Mouse (Mus musculus) Patski (cell line): ENCODE data around the gene Ak9. TPM values are rescaled to one million over a fixed set of nuclear protein-coding genes. Genes with fewer than 3 reads are reported as not detected.

Experiments used
- ATAC-seq: fragments of 100-300 bp; one replicate; pipeline ENCODE4 v1.8.0; 2021
- CTCF ChIA-PET: fragments of 350-600 bp; sonication (Branson Sonifier 250); formaldehyde crosslinking; loops from one replicate; lab custom pipeline; 2022; ENCODE audit warnings: inconsistent platforms; lab: Charles Lee
- POLR2A ChIA-PET: fragments of 350-600 bp; sonication (Branson Sonifier 250); formaldehyde crosslinking; loops from one replicate; lab custom pipeline; 2022; ENCODE audit warnings: antibody characterized with exemption, inconsistent platforms; lab: Charles Lee
- DNase-seq: peaks from one replicate; pipeline ENCODE4 v3.0.0-alpha.2; 2011; ENCODE audit warnings: low read depth, low spot score
- H3K27me3 ChIP-seq: fragments of 371-371 bp; one replicate; pipeline ENCODE4 v1.5.1; 2021
- CTCF ChIP-seq: fragments of 100-300 bp; IDR thresholded peaks from one replicate; pipeline ENCODE4 v1.5.1; 2021
- in situ Hi-C: fragments of 300-500 bp; cut with MboI; formaldehyde crosslinking; loops from 3 replicates; pipeline ENCODE4 v1.11.1; 2018; ENCODE audit warnings: low pct_unique_long_range_greater_than_20kb, mixed read lengths
- polyA plus RNA-seq: library from polyadenylated mRNA; unstranded; gene quantifications from one replicate; pipeline ENCODE4 v1.2.3, GENCODE M21; 2021

Ak9 gene
- polyA plus RNA-seq, 1 experiment from 2014 or later = 0.09 TPM

DNA sequence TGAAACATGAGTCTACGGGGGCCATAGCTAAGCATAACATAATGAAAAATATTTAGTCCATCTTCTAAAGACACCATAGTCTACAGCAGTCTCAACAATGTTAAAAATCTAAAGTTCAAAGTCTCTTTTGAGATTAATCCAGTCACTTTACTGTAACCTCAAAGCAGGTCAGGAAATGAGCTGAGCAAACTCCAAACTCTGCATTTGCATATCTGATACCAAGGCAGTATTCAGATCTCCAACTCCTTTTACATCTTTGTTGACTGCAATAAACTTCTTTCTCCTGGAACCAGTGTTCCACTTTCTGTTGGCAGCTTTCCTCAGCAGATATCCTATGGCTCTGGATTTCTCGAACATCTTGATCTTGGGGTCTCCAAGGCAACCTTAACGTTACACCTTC is 166.9 kb downstream of the Ak9 start:
- no peaks in the 10 kb centered on the region for H3K27me3 ChIP-seq
- ATAC-seq (no peak), DNase-seq (no peak)
- ChIA-PET POLR2A (no interaction called here), CTCF (interaction anchor here (0.9 to 1.5 kb wide), 2 partner anchors 9 to 17 kb away, joined by 3 to 4 read pairs; no protein-coding TSS in a partner anchor)
- TF ChIP-seq CTCF = no peak
- in situ Hi-C loops = no loop called here

- H3K27me3 ChIP-seq = no peaks in the 10 kb centered on the region
- CTCF ChIA-PET = interaction anchor here (1.3 to 1.4 kb wide), 2 partner anchors 20 to 217 kb away, joined by 3 read pairs; no protein-coding TSS in a partner anchor
- DNase-seq (no peak), ATAC-seq (no peak)
- in situ Hi-C loops = no loop called here
- POLR2A ChIA-PET = no interaction called here
- TF ChIP-seq CTCF = no peak
Measured at GRCm38 (mm10) chr10:41472534-41472933, 168.8 kb downstream of the Ak9 start.

- no peak for TF ChIP-seq CTCF
- ChIA-PET CTCF (interaction anchor here (1.4 kb wide), 1 partner anchor 20 kb away, joined by 3 read pairs; no protein-coding TSS in a partner anchor), POLR2A (interaction anchor here (1.2 kb wide), 1 partner anchor 20 kb away, joined by 3 read pairs; no protein-coding TSS in a partner anchor)
- ATAC-seq = no peak
- DNase-seq = no peak
- in situ Hi-C loops = no loop called here
- no peaks in the 10 kb centered on the region for H3K27me3 ChIP-seq
Measured at GRCm38 (mm10) chr10:41472962-41473481, 169.2 kb downstream of the Ak9 start.

- CTCF ChIA-PET = interaction anchor here (1.2 to 1.7 kb wide), 4 partner anchors 9 to 36 kb away, joined by 3 to 5 read pairs (median 4); no protein-coding TSS in a partner anchor
- H3K27me3 ChIP-seq = no peaks in the 10 kb centered on the region
- no peak for TF ChIP-seq CTCF
- no peak for ATAC-seq
- POLR2A ChIA-PET = interaction anchor here (0.5 to 1.3 kb wide), 5 partner anchors 9 to 1199 kb away, joined by 3 to 4 read pairs (median 3); no protein-coding TSS in a partner anchor
- DNase-seq = no peak
- in situ Hi-C loops = no loop called here
Measured at GRCm38 (mm10) chr10:41473782-41474468, 170.1 kb downstream of the Ak9 start.

- H3K27me3 ChIP-seq = no peaks in the 10 kb centered on the region
- ChIA-PET CTCF (interaction anchor here (1.3 to 1.7 kb wide), 2 partner anchors 13 to 15 kb away, joined by 4 to 5 read pairs; no protein-coding TSS in a partner anchor), POLR2A (interaction anchor here (0.7 to 1.6 kb wide), 3 partner anchors 10 to 25 kb away, joined by 3 to 9 read pairs (median 4); partner anchors contain the start of gene Zbtb24)
- no peak for TF ChIP-seq CTCF
- ATAC-seq (no peak), DNase-seq (no peak)
- in situ Hi-C loops = no loop called here
Measured at GRCm38 (mm10) chr10:41474981-41475391, 171.2 kb downstream of the Ak9 start.

DNA sequence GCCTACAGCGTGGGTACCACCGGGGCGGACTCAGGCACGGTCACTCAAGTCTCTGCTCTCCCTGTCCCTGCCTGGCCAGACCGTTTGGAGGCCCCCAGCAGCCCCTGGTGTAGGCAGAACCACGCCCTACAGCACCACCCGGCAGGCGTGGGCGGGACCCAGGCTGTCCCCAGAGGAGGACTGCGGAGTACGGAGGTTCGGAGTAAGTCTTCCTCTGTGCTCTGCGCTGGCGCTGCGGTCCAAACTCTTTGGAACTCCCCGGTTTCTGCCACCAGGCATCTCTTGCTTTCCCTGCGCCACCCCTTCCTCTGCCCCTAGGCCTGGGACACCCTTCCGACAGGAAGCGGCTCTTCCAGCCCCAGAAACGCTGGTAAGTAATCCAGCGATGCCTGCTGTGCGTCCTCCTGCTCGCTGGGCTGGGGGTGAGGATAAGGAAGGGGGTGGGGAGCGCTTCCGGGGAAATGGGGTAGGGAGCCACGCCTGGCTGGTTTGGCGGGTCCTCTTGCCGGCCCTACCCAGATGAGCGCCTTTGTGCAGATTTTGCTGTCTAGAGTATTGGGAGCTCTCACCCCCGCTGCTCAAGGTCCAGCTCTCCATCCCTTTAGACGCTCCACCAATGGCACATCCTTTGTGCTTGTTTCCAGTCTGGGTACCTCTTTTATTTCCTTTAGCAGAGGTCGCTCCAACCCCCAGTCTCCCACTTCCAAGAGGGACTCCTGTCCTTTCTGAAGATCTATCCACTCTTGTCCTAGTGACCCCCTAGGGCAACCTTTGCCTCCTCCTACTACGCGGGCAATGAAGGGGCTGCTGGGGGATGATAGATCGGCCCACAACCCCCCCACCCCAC is 172.6 kb downstream of the Ak9 start, which contains the start of gene Mical1:
Mical1 (plus strand) TSS at position 144 of the 847 bp plus-strand sequence.
- ChIA-PET POLR2A (interaction anchor here (1.5 to 1.6 kb wide), 2 partner anchors 14 to 26 kb away, joined by 4 to 9 read pairs; partner anchors contain the start of genes Ppil6, Smpd2 and Zbtb24), CTCF (interaction anchor here (1.2 kb wide), 1 partner anchor 13 kb away, joined by 3 read pairs; the partner anchor contains the start of genes Ppil6 and Smpd2)
- H3K27me3 ChIP-seq = no peaks in the 10 kb centered on the region
- peak; percentile 24 for ATAC-seq
- DNase-seq = no peak
- in situ Hi-C loops = no loop called here
- no peak for TF ChIP-seq CTCF

- in situ Hi-C loops = no loop called here
- no peaks in the 10 kb centered on the region for H3K27me3 ChIP-seq
- ChIA-PET CTCF (interaction anchor here (1.1 to 1.2 kb wide), 2 partner anchors 13 to 173 kb away, joined by 3 read pairs; partner anchors contain the start of genes Ak9, Ppil6 and Smpd2), POLR2A (interaction anchor here (1.5 kb wide), 1 partner anchor 14 kb away, joined by 4 read pairs; the partner anchor contains the start of genes Ppil6 and Smpd2)
- ATAC-seq = no peak
- no peak for DNase-seq
- no peak for TF ChIP-seq CTCF
Measured at GRCm38 (mm10) chr10:41477018-41477277, 173.2 kb downstream of the Ak9 start.

- peak; percentile 57 for ATAC-seq
- no peak for TF ChIP-seq CTCF
- in situ Hi-C loops = no loop called here
- POLR2A ChIA-PET = interaction anchor here (1.5 kb wide), 1 partner anchor 13 kb away, joined by 4 read pairs; the partner anchor contains the start of genes Ppil6 and Smpd2
- CTCF ChIA-PET = interaction anchor here (1.1 to 1.7 kb wide), 2 partner anchors 10 to 173 kb away, joined by 3 read pairs; partner anchors contain the start of gene Ak9
- no peak for DNase-seq
- H3K27me3 ChIP-seq = no peaks in the 10 kb centered on the region
Measured at GRCm38 (mm10) chr10:41477278-41478181, 173.8 kb downstream of the Ak9 start.

- H3K27me3 ChIP-seq = no peaks in the 10 kb centered on the region
- no peak for ATAC-seq
- no peak for DNase-seq
- in situ Hi-C loops = no loop called here
- TF ChIP-seq CTCF = no peak
- ChIA-PET POLR2A (no interaction called here), CTCF (interaction anchor here (1.4 kb wide), 1 partner anchor 27 kb away, joined by 3 read pairs; no protein-coding TSS in a partner anchor)
Measured at GRCm38 (mm10) chr10:41479961-41480360, 176.2 kb downstream of the Ak9 start.
